ENCODE assay signal across 16 mouse cellular contexts in genomic region chr5:32549449-32549848, GRCm38 (mm10).
"Had no signal": no experiment of that assay in that cellular context is flagged by ENCODE, and none has a peak within 500 bp of the region (broad histone marks: within the 10 kb centered on the region; RNA-seq: fewer than 3 reads in every experiment).

No protein-coding gene starts in this region.

- DNase-seq: lung, adult 18-20 months; lung, embryonic 14.5 days; lung, postnatal 10 days; lung, postnatal 4 days; midbrain, embryonic 14.5 days; retina, postnatal 1 day; right cerebral cortex, adult 18-20 months; right cerebral cortex, postnatal 25 days; right cerebral cortex, postnatal 4 days; spleen, adult 18-20 months had no signal

- H3K9me3 ChIP-seq: midbrain, embryonic 10.5 days; midbrain, embryonic 12.5 days; neural tube, embryonic 13.5 days; neural tube, embryonic 15.5 days had no signal

- H3K4me3 ChIP-seq: midbrain, embryonic 10.5 days; midbrain, embryonic 12.5 days; myocyte; neural tube, embryonic 13.5 days; neural tube, embryonic 15.5 days had no signal

- ATAC-seq: midbrain, embryonic 16.5 days had no signal

- H3K4me2 ChIP-seq: lung, embryonic 14.5 days; midbrain, embryonic 12.5 days; neural tube, embryonic 13.5 days; neural tube, embryonic 15.5 days had no signal

- H3K27ac ChIP-seq: midbrain, embryonic 10.5 days; midbrain, embryonic 12.5 days; neural tube, embryonic 13.5 days; neural tube, embryonic 15.5 days had no signal

- H3K9ac ChIP-seq: lung, embryonic 14.5 days; midbrain, embryonic 12.5 days; neural tube, embryonic 13.5 days; neural tube, embryonic 15.5 days had no signal

- H3K27me3 ChIP-seq: midbrain, embryonic 12.5 days; neural tube, embryonic 13.5 days; neural tube, embryonic 15.5 days had no signal

- H3K36me3 ChIP-seq: midbrain, embryonic 10.5 days; midbrain, embryonic 12.5 days; neural tube, embryonic 13.5 days; neural tube, embryonic 15.5 days had no signal

- H3K4me1 ChIP-seq: midbrain, embryonic 10.5 days; midbrain, embryonic 12.5 days; neural tube, embryonic 13.5 days; neural tube, embryonic 15.5 days had no signal
